Mouse (Mus musculus) heart, embryonic 11.5 days (tissue): ENCODE results near the gene Lin37. TPM values are rescaled to one million over a fixed set of nuclear protein-coding genes. Genes with fewer than 3 reads are reported as not detected.

Experiments
- ATAC-seq: fragments of 200-750 bp; cut with Nextera tagmentation; replicated peaks from 2 replicates; pipeline ENCODE4 v1.8.0; 2017; ENCODE audit warnings: moderate library complexity; ENCODE audit not compliant: insufficient number of reproducible peaks, low FRiP score, low TSS enrichment
- H3K27ac ChIP-seq: fragments of 300-500 bp; sonication (generic); 2 replicates; pipeline ENCODE4 v1.5.1; 2014; ENCODE audit warnings: mild to moderate bottlenecking, low read depth, low read length
- H3K27me3 ChIP-seq: fragments of 300-500 bp; sonication (generic); 2 replicates; pipeline ENCODE4 v1.6.1; 2014; ENCODE audit warnings: mild to moderate bottlenecking, low read length, mixed read lengths; ENCODE audit not compliant: control insufficient read depth, insufficient read depth
- H3K36me3 ChIP-seq: fragments of 300-500 bp; sonication (generic); 2 replicates; pipeline ENCODE4 v1.6.1; 2014; ENCODE audit warnings: mild to moderate bottlenecking, low read length, moderate library complexity, mixed read lengths; ENCODE audit not compliant: control insufficient read depth, insufficient read depth
- H3K4me1 ChIP-seq: fragments of 300-500 bp; sonication (generic); 2 replicates; pipeline ENCODE4 v1.6.1; 2014; ENCODE audit warnings: low read length; ENCODE audit not compliant: control insufficient read depth, insufficient read depth
- H3K4me2 ChIP-seq: fragments of 300-500 bp; sonication (generic); 2 replicates; pipeline ENCODE4 v1.6.1; 2014; ENCODE audit warnings: mild to moderate bottlenecking, moderate library complexity
- H3K4me3 ChIP-seq: fragments of 300-500 bp; sonication (generic); 2 replicates; pipeline ENCODE4 v1.5.1; 2014; ENCODE audit warnings: low read depth, low read length
- H3K9ac ChIP-seq: fragments of 300-500 bp; sonication (generic); 2 replicates; pipeline ENCODE4 v1.6.1; 2014; ENCODE audit warnings: mild to moderate bottlenecking, low read depth, low read length, moderate library complexity
- H3K9me3 ChIP-seq: fragments of 300-500 bp; sonication (generic); replicated peaks from 2 replicates; pipeline ENCODE4 v1.6.1; 2016; ENCODE audit warnings: low read length; ENCODE audit not compliant: control insufficient read depth
- WGBS: fragments of 180-500 bp; shearing (Covaris S2); extraction: QIAGEN DNeasy Blood & Tissue Kit; methylation state at CpG from one replicate; pipeline ENCODE4 v1.1.7; 2014; ENCODE audit not compliant: insufficient replicate concordance; 5-methylcytosine and 5-hydroxymethylcytosine counted together
- polyA plus RNA-seq: library from polyadenylated mRNA; unstranded; fragments of >200 nt; fragmentation: Nextera tagmentation; extraction: Ambion mirVana; gene quantifications from 2 replicates; pipeline ENCODE4 v1.2.1, GENCODE M21; 2014

Gene Lin37
- polyA plus RNA-seq = 33.6 and 34.8 TPM in 2 replicates

DNA sequence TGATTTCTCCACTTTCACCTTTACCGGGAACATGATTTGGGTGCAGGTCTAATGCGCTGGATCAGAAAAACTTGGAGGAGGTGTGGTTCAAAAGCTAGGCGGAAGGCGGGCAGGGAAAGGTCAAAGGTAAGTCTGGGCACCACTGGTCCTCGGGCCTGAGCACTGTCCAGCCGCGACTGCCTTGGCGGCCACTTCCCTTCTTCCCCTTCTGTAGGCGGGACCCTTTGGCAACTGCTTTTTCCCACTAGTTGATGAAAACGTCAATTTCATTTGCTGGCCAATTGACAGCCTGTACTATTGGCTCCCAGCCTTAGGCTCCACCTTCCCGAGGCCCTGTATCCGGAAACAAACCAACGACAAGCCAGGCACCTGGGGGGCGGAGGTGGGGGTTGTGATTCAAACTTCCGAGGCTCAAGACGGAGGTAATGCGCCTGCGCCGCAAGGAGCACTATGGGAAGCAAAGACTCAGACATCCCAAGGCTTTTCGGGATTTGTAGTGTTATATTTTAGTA is at the start of gene Lin37:
Gene Lin37 (minus strand): TSS at position 396 of the 512 bp plus-strand sequence.
- peaks cover 19% of the 10 kb centered on the region for H3K36me3 ChIP-seq
- H3K27ac ChIP-seq = peak within 1 kb of the TSS; percentile 1; the same call in 1 of the 2 replicates
- H3K9me3 ChIP-seq = no peaks in the 10 kb centered on the region
- H3K9ac ChIP-seq = peak within 1 kb of the TSS; percentile 78
- H3K4me1 ChIP-seq = peaks cover 17% of the 10 kb centered on the region
- H3K4me2 ChIP-seq = peak within 1 kb of the TSS; percentile 97
- 0% methylated on average over 20 of the region's 20 CpGs for WGBS
- H3K4me3 ChIP-seq = peak within 1 kb of the TSS; percentile 64
- peak; percentile 84 for ATAC-seq
- no peaks in the 10 kb centered on the region for H3K27me3 ChIP-seq

DNA sequence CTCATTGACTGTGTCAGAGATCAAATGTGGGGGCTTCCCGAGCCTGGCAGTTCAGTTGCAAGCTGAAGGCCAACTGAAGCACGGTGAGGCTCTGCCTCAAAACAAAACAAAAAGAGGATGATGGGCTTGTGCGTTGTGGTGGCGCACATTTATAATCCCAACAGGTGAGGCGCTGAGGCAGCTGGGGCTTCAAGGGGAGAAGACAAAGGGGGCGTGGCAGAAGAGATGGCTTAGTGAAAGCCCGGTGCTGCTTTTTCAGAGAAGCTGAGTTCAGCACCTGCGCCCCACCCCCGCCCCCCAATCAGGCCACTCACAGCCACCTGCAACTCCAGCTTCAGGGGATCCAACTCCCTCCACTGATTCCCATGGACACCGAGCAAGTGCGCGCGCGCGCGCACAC is 48.8 kb upstream of the Lin37 start:
- no peak overlapping the region for H3K4me2 ChIP-seq
- 51% methylated on average over 16 of the region's 16 CpGs for WGBS
- H3K9ac ChIP-seq = no peak overlapping the region
- H3K4me1 ChIP-seq = peaks cover 6% of the 10 kb centered on the region; the same call in 1 of the 2 replicates
- H3K27ac ChIP-seq = no peak overlapping the region
- H3K4me3 ChIP-seq = no peak overlapping the region
- H3K27me3 ChIP-seq = 0 out of 2 replicates have a peak, but pooled peaks cover 3% of the 10 kb centered on the region
- H3K9me3 ChIP-seq = no peaks in the 10 kb centered on the region
- H3K36me3 ChIP-seq = no peaks in the 10 kb centered on the region
- no peak for ATAC-seq

DNA sequence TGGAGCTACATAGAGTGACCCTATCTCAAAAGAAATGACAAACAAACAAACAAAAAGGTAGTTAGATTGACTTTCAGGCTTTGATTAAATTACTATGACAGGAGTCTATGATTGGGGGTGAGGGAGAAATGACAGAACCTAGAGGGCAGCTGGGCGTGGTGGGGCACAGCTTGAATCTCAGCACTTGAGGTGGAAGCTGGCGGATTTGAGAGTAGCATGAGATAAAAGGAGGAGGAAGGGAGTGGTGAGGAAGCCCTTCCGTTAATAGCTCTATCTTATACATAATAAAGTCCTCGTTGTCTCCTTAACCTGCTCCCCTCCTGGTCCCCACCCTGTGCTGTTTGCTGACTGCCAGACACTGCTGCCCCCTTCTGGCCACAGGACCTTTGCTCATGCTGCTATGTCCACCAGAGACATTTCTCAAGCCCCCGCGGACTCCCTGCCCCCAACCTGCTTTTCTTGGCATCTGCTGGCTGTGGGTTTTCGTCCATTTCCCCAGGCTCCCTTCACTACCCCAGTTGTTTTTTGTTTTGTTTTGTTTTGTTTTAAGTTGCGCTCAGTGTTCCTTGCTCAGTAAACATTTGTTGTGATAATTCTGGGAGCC is 48.2 kb upstream of the Lin37 start:
- H3K4me3 ChIP-seq = no peak overlapping the region
- peaks cover 6% of the 10 kb centered on the region; the same call in 1 of the 2 replicates for H3K4me1 ChIP-seq
- ATAC-seq = no peak
- no peaks in the 10 kb centered on the region for H3K36me3 ChIP-seq
- no peaks in the 10 kb centered on the region for H3K9me3 ChIP-seq
- no peak overlapping the region for H3K4me2 ChIP-seq
- WGBS = 21% methylated on average over 8 of the region's 8 CpGs
- H3K27ac ChIP-seq = no peak overlapping the region
- no peak overlapping the region for H3K9ac ChIP-seq
- 0 out of 2 replicates have a peak, but pooled peaks cover 3% of the 10 kb centered on the region for H3K27me3 ChIP-seq

DNA sequence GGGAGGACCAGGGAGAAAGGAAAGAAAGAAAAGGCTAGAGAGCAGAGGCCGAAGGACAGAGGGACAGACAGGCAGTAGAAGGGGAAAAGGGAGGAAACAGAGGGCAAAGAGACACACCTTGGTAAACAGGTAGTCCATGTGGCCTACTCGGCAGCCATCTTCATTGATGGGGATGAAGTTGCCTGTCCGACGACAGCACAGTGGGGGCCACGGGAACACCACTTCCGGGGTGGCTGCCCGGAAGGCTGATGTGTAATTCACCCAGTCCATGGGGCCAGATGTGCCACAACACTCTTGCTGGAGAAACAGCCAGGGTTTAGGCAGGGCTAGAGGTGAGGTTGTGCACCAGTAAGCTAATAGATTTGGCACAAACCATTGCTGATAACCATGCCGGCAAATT is 45.3 kb upstream of the Lin37 start:
- ATAC-seq = no peak
- WGBS = 76% methylated on average over 8 of the region's 8 CpGs

DNA sequence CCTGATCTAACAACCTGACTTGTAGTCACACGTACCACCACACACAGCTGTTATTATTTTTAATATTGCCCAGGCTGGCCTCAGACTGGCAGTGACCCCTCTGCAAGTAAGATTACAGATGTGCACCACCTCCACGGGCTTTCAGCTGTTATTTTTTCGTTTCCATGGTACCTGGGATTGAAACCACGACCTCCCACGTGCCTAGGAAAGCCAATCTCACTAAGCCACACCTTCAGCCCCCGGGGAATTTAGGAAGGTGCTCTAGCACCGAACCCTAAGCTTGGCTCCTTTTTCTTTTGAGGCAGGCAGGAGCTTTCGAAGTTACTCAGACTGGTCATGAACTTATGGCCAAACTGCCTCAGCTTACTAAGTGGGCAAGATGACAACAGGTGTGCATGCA is 44.8 kb upstream of the Lin37 start:
- H3K4me1 ChIP-seq = no peaks in the 10 kb centered on the region
- no peak overlapping the region for H3K27ac ChIP-seq
- H3K9me3 ChIP-seq = no peaks in the 10 kb centered on the region
- no peaks in the 10 kb centered on the region for H3K36me3 ChIP-seq
- H3K4me2 ChIP-seq = no peak overlapping the region
- no peak overlapping the region for H3K9ac ChIP-seq
- no peak overlapping the region for H3K4me3 ChIP-seq
- ATAC-seq = no peak
- 0 out of 2 replicates have a peak, but pooled peaks cover 3% of the 10 kb centered on the region for H3K27me3 ChIP-seq
- 54% methylated on average over 8 of the region's 8 CpGs for WGBS

More for the DNA sequence above, 45.3 kb upstream of the Lin37 start:
- peaks cover 2% of the 10 kb centered on the region; the same call in 1 of the 2 replicates for H3K4me1 ChIP-seq
- no peak overlapping the region for H3K4me3 ChIP-seq
- H3K9me3 ChIP-seq = no peaks in the 10 kb centered on the region
- H3K27ac ChIP-seq = no peak overlapping the region
- H3K36me3 ChIP-seq = no peaks in the 10 kb centered on the region
- H3K4me2 ChIP-seq = no peak overlapping the region
- no peak overlapping the region for H3K9ac ChIP-seq
- 0 out of 2 replicates have a peak, but pooled peaks cover 3% of the 10 kb centered on the region for H3K27me3 ChIP-seq

DNA sequence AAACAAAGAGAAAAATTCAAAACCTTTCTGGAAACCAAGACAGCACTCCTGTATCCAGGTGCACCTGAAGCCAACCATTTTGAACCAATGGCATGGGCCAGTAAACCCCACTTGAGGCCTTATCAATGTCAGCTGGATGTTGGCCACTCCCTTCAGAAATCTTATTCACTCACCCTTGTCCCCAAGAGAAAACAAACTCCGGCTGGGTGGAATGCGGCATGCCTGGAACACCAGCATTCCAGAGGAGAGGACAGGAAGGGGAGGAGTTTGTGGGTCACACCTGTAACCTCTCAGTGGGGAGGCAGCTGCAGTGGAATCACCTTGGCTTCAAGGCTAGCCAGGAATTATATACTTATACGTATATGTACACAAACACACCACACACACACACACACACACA is 42.9 kb upstream of the Lin37 start:
- no peak for ATAC-seq
- Histone ChIP-seq H3K4me2 (no peak overlapping the region), H3K36me3 (no peaks in the 10 kb centered on the region), H3K27ac (no peak overlapping the region), H3K4me1 (no peaks in the 10 kb centered on the region), H3K27me3 (no peaks in the 10 kb centered on the region), H3K9me3 (no peaks in the 10 kb centered on the region), H3K9ac (no peak overlapping the region), H3K4me3 (no peak overlapping the region)
- 25% methylated on average over 3 of the region's 3 CpGs for WGBS

DNA sequence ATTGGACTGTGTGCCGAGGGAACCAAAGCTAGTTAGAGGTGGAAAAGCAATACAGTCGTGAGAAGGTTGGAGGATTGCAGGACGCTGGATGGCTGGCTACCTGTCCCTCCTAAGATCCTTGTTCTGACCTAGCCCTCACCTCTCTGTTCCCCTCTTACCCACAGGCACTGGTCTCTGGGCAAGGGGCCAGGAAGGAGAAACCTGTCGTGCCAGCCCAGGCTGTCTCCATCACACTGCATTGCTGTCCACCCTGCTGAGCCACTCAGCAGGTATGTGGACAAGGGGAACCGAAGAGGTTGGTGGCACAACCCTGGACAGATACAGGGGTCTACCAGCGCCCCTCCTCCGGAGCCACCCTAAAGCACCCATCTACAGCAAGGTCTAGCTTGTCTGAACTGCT is 41.0 kb upstream of the Lin37 start:
- no peaks in the 10 kb centered on the region for H3K9me3 ChIP-seq
- no peaks in the 10 kb centered on the region for H3K27me3 ChIP-seq
- H3K27ac ChIP-seq = no peak overlapping the region
- 75% methylated on average over 7 of the region's 7 CpGs for WGBS
- no peaks in the 10 kb centered on the region for H3K36me3 ChIP-seq
- H3K4me2 ChIP-seq = no peak overlapping the region
- H3K9ac ChIP-seq = no peak overlapping the region
- H3K4me1 ChIP-seq = no peaks in the 10 kb centered on the region
- H3K4me3 ChIP-seq = no peak overlapping the region
- no peak for ATAC-seq

DNA sequence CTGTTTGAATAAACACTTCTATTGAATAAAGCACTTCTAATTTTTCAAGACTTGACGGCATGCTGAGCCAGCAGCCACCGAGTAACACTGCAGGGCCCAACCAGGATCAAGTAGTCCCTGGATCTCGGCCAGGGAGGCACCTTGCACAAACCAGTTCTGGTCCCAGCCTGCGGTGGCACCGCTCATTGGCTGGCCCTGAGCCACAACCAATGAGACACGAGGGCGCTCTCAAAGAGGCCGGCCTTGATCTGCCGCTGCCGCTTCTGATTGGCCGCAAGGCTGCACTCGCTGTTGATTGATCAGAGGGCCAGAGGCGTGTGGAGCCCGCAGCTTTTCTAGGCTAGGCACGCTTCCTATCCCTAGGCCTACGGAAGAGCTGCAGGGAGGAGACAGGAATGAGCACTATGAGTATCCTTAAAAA is 40.3 kb upstream of the Lin37 start:
- ATAC-seq = peak; percentile 92
- Histone ChIP-seq H3K36me3 (no peaks in the 10 kb centered on the region), H3K9ac (no peak overlapping the region; the same call in 1 of the 2 replicates), H3K4me1 (no peaks in the 10 kb centered on the region), H3K4me3 (no peak overlapping the region), H3K4me2 (peak overlapping the region; percentile 46), H3K27me3 (no peaks in the 10 kb centered on the region), H3K9me3 (no peaks in the 10 kb centered on the region), H3K27ac (no peak overlapping the region)
- 2% methylated on average over 16 of the region's 16 CpGs for WGBS

DNA sequence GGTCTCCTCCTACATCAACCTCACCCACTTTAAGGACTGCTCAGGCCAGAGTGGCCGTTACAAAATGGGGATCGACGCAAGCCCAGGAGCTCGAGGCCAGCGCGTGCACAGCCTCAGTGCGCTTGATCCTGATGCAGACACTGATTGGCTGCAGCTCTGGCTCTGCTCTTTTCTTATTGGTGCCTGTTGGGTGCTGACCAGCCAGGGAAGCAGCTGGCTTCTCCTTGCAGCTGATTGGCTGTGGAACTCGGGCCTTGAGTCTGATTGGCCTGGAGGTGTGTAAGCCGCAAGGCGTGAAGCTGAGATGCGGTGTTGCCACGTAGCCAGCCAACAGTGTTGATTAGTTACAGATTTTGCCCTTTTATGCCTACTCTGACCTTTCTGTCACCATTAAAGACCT is 39.1 kb upstream of the Lin37 start, which contains the start of gene Zbtb32:
Gene Zbtb32 (minus strand): TSS at position 124 of the 400 bp plus-strand sequence.
- H3K4me1 ChIP-seq = no peaks in the 10 kb centered on the region
- peak within 1 kb of the TSS; percentile 34 for H3K4me2 ChIP-seq
- no peak within 1 kb of the TSS for H3K27ac ChIP-seq
- no peak within 1 kb of the TSS for H3K4me3 ChIP-seq
- H3K36me3 ChIP-seq = no peaks in the 10 kb centered on the region
- ATAC-seq = no peak
- H3K27me3 ChIP-seq = no peaks in the 10 kb centered on the region
- 86% methylated on average over 12 of the region's 12 CpGs for WGBS
- H3K9me3 ChIP-seq = no peaks in the 10 kb centered on the region
- no peak within 1 kb of the TSS for H3K9ac ChIP-seq
